Mouse (Mus musculus) small intestine, adult 2 months (tissue): Measurements from ENCODE around the gene Igfbp4.

Source experiments
- CTCF ChIP-seq: fragments of 200-500 bp; IDR thresholded peaks from 2 replicates; pipeline ENCODE4 v1.5.1; 2012; ENCODE audit warnings: low read depth, mild to moderate bottlenecking, control low read depth, inconsistent platforms, low read length, moderate library complexity, mixed read lengths; ENCODE audit not compliant: insufficient replicate concordance, insufficient read length; ENCODE audit errors: extremely low read depth
- POLR2A ChIP-seq: fragments of 200-500 bp; IDR thresholded peaks from 2 replicates; pipeline ENCODE4 v1.6.1; 2012; ENCODE audit warnings: low read depth, mild to moderate bottlenecking, control low read depth, inconsistent platforms, low read length, moderate library complexity

DNA sequence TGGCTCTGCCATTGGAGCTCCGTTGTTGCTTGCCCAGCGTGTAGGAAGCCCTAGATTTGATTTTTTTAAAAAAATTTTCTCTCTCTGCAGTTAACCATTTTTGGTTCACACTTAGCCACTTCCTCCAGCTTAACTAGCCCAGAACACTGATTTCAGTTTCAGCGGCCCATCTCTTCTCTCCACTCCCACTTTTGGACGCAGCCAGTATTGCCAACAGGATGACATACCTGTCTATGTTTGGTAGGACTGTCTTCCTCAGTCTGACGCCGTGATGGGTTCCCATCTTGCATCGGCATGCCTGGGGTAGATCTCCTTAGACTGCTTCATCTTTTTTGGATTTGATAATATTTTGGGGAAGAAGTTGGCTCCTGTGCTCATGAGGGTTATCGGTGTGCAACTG, 49.3 kb downstream of the Igfbp4 start:
- TF ChIP-seq CTCF (no peak), POLR2A (no peak)
